Mouse (Mus musculus) induced T-regulatory cell, adult 2 months (primary cell): Measurements from ENCODE around the gene Sec61a2.

Source experiments
- DNase-seq: peaks from one replicate; pipeline ENCODE4 v3.0.0-alpha.2; 2012; ENCODE audit warnings: low read depth

Sec61a2 gene

GRCm38 (mm10) chr2:5888865-5889264, 6.4 kb downstream of the Sec61a2 start:
- DNase-seq, result no peak

GRCm38 (mm10) chr2:5877446-5877845, 17.8 kb downstream of the Sec61a2 start:
- DNase-seq, result no peak

- DNase-seq, result no peak
Measured at GRCm38 (mm10) chr2:5869746-5870145, 25.5 kb downstream of the Sec61a2 start.

GRCm38 (mm10) chr2:5867681-5868080, 27.6 kb downstream of the Sec61a2 start:
- no peak for DNase-seq

- DNase-seq, result no peak
Measured at GRCm38 (mm10) chr2:5862834-5863233, 32.4 kb downstream of the Sec61a2 start, which contains the start of gene Gm13199. Gm13199 (minus strand) TSS chr2:5862934.

- DNase-seq, result no peak
Measured at GRCm38 (mm10) chr2:5851866-5852265, 43.4 kb downstream of the Sec61a2 start.

GRCm38 (mm10) chr2:5851116-5851515, 44.1 kb downstream of the Sec61a2 start:
- DNase-seq, result peak; percentile 7

GRCm38 (mm10) chr2:5845826-5846225, 49.4 kb downstream of the Sec61a2 start:
- no peak for DNase-seq

GRCm38 (mm10) chr2:5844873-5845631, 50.2 kb downstream of the Sec61a2 start, which contains the start of the genes Nudt5 and Cdc123:
Nudt5 (plus strand) TSS chr2:5845019.
Cdc123 (minus strand) TSS chr2:5845164.
- DNase-seq, result peak; percentile 95

- DNase-seq, result no peak
Measured at GRCm38 (mm10) chr2:5844181-5844872, 50.9 kb downstream of the Sec61a2 start.

- peak; percentile 55 for DNase-seq
Measured at GRCm38 (mm10) chr2:5840815-5841214, 54.4 kb downstream of the Sec61a2 start.

- no peak for DNase-seq
Measured at GRCm38 (mm10) chr2:5825265-5825913, 69.8 kb downstream of the Sec61a2 start.

GRCm38 (mm10) chr2:5824685-5825084, 70.5 kb downstream of the Sec61a2 start:
- DNase-seq, result no peak

- DNase-seq, result peak; percentile 20
Measured at GRCm38 (mm10) chr2:5824213-5824612, 71.0 kb downstream of the Sec61a2 start.

GRCm38 (mm10) chr2:5822449-5822848, 72.8 kb downstream of the Sec61a2 start:
- no peak for DNase-seq

- no peak for DNase-seq
Measured at GRCm38 (mm10) chr2:5821264-5821663, 74.0 kb downstream of the Sec61a2 start.
